Mouse (Mus musculus) kidney, adult 2 months (tissue): ENCODE results near the gene Wfdc2.

ENCODE experiments used
- CTCF ChIP-seq: fragments of 200-500 bp; conservative IDR thresholded peaks from 2 replicates; pipeline ENCODE4 v1.5.1; 2011; ENCODE audit warnings: low read depth, mild to moderate bottlenecking, control low read depth, low read length, moderate library complexity, mixed read lengths; ENCODE audit not compliant: insufficient read depth, insufficient read length
- POLR2A ChIP-seq: fragments of 200-500 bp; IDR thresholded peaks from one replicate; pipeline ENCODE4 v1.6.1; 2011; ENCODE audit warnings: low read depth, low read length, control low read depth

- no peak for TF ChIP-seq POLR2A
- peak; percentile 54 for TF ChIP-seq CTCF
These were observed 1.3 kb downstream of the Wfdc2 start for GRCm38 (mm10) chr2:164563339-164564038.
